Mouse (Mus musculus): ENCODE results near the gene Spen. TPM values are rescaled to one million over a fixed set of nuclear protein-coding genes. Genes with fewer than 3 reads are reported as not detected.
A peak's percentile ranks its signal among the peaks of the same experiment; 100 is the strongest.

Spen gene
- polyA plus RNA-seq, 1 experiment from 2014 or later: 6.2 TPM

DNA sequence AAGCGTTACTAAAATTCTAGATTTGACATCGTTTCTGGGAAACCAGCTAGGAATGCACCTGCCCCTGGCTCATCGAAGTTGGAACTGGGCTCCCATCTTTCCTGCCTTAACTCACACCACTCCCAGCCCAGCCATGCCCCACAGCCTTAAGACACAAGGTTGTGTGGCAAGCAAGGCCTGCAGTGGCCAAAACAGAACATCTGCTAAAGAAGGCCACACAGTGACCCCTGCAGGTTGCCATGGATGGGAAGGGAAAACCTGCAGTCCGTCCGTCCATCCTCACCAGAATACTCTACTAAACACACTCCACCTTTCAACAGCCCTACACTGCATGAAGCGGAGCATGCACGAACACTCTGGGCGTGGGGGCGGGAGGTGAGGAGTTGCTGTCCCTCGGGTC is 31.5 kb downstream of the Spen start:
- Histone ChIP-seq H3K4me2 (ENCODE audit: low read length) (peak overlapping the region; percentile 24; the same call in 1 of the 2 replicates), H3K9me3 (replicated peaks; ENCODE audit: low read length) (no peaks in the 10 kb centered on the region), H3K36me3 (ENCODE audit: insufficient read depth, low read length) (no peaks in the 10 kb centered on the region), H3K9ac (ENCODE audit: low read depth, low read length) (no peak overlapping the region), H3K27ac (peak overlapping the region; percentile 88), H3K27me3 (ENCODE audit: insufficient read depth, low read length) (no peaks in the 10 kb centered on the region), H3K4me3 (replicated peaks; ENCODE audit: low read depth, low read length) (no peak overlapping the region), H3K4me1 (replicated peaks; ENCODE audit: insufficient read depth, low read length) (peaks cover 15% of the 10 kb centered on the region; the same call in 1 of the 2 replicates)
- DNase-seq (ENCODE audit: low spot score) (peak; percentile 24), ATAC-seq (replicated peaks; ENCODE audit: low FRiP score, low read depth) (peak; percentile 55; the same call in 1 of the 2 replicates)
- WGBS: 62% methylated on average over 10 of the region's 10 CpGs
- TF ChIP-seq CTCF (IDR thresholded peaks at IDR 0.05; ENCODE audit: low read depth): peak; percentile 57; the same call in 1 of the 2 replicates

DNA sequence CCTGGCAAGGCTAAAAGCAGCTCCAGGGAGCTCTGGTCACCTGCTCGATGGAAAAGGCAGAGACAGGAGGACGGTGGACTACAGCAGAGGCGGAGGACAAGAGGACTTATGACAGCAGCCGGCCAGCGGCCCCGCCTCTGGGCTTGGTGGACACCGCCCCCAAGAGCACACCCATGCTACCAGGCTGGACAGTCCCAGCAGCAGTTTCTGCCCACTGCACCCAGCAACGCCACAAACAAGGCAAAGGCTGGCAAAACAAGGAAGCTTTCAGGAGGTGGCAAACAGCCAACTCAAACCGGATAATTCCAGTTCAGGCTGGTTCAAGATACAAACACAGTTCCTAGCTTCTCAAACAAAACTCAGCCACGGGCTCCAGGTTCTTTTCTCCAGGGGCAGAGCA is 32.0 kb downstream of the Spen start:
- Histone ChIP-seq H3K9me3 (replicated peaks; ENCODE audit: low read length) (no peaks in the 10 kb centered on the region), H3K9ac (ENCODE audit: low read depth, low read length) (no peak overlapping the region), H3K4me3 (replicated peaks; ENCODE audit: low read depth, low read length) (no peak overlapping the region), H3K4me2 (ENCODE audit: low read length) (peak overlapping the region; percentile 24; the same call in 1 of the 2 replicates), H3K27me3 (ENCODE audit: insufficient read depth, low read length) (no peaks in the 10 kb centered on the region), H3K4me1 (replicated peaks; ENCODE audit: insufficient read depth, low read length) (peaks cover 15% of the 10 kb centered on the region; the same call in 1 of the 2 replicates), H3K27ac (peak overlapping the region; percentile 88), H3K36me3 (ENCODE audit: insufficient read depth, low read length) (no peaks in the 10 kb centered on the region)
- ATAC-seq (replicated peaks; ENCODE audit: low FRiP score, low read depth) (peak; percentile 93), DNase-seq (ENCODE audit: low spot score) (peak; percentile 77)
- 26% methylated on average over 10 of the region's 10 CpGs for WGBS
- no peak; the same call in 1 of the 2 replicates for TF ChIP-seq CTCF (IDR thresholded peaks at IDR 0.05; ENCODE audit: low read depth)

DNA sequence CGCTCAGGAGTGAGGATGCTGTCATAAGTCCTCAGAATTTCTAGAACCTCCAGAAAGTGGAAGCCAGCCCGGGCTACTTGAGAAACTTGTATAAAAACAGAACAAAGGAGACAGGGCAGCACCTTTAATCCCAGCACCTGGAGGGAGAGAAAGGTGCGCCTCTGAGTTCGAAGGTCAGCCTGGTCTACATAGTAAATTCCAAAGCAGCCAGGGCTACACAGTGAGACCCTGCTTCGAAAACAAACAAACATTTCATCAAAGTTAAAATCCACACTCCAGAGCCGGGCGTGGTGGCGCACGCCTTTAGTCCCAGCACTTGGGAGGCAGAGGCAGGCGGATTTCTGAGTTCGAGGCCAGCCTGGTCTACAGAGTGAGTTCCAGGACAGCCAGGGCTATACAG is 32.6 kb downstream of the Spen start:
- Histone ChIP-seq H3K36me3 (ENCODE audit: insufficient read depth, low read length) (no peaks in the 10 kb centered on the region), H3K9me3 (replicated peaks; ENCODE audit: low read length) (no peaks in the 10 kb centered on the region), H3K27me3 (ENCODE audit: insufficient read depth, low read length) (no peaks in the 10 kb centered on the region), H3K27ac (peak overlapping the region; percentile 88), H3K4me3 (replicated peaks; ENCODE audit: low read depth, low read length) (no peak overlapping the region), H3K9ac (ENCODE audit: low read depth, low read length) (no peak overlapping the region), H3K4me2 (ENCODE audit: low read length) (no peak overlapping the region), H3K4me1 (replicated peaks; ENCODE audit: insufficient read depth, low read length) (peaks cover 17% of the 10 kb centered on the region)
- DNase-seq (ENCODE audit: low spot score) (no peak), ATAC-seq (replicated peaks; ENCODE audit: low FRiP score, low read depth) (no peak)
- TF ChIP-seq CTCF (IDR thresholded peaks at IDR 0.05; ENCODE audit: low read depth): no peak
- 83% methylated on average over 10 of the region's 11 CpGs for WGBS

DNA sequence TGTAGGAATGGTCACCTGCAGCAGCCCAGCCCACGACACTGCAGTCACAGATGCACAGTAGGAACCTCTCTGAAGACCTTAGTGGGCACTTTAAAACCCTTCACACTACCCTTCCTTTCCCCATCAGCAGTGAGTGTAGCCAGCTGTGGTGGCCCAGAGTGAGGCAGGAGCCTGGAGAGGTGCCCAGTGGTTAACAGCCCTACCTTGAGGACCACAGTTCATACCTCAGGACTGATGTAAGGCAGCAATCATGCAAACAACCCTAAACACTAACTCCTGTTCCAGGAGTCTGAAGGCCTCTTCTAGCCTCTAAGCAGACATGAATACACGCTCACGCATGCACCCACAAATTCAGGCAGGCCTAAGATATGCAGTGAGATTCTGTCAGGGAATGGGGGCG is 33.9 kb downstream of the Spen start:
- no peaks in the 10 kb centered on the region for H3K36me3 ChIP-seq (ENCODE audit: insufficient read depth, low read length)
- peaks cover 25% of the 10 kb centered on the region for H3K4me1 ChIP-seq (replicated peaks; ENCODE audit: insufficient read depth, low read length)
- WGBS: 94% methylated on average over 4 of the region's 4 CpGs
- H3K4me2 ChIP-seq (ENCODE audit: low read length): no peak overlapping the region
- H3K27me3 ChIP-seq (ENCODE audit: insufficient read depth, low read length): no peaks in the 10 kb centered on the region
- no peak for TF ChIP-seq CTCF (IDR thresholded peaks at IDR 0.05; ENCODE audit: low read depth)
- DNase-seq (ENCODE audit: low spot score) (no peak), ATAC-seq (replicated peaks; ENCODE audit: low FRiP score, low read depth) (no peak)
- no peaks in the 10 kb centered on the region for H3K9me3 ChIP-seq (replicated peaks; ENCODE audit: low read length)
- H3K4me3 ChIP-seq (replicated peaks; ENCODE audit: low read depth, low read length): no peak overlapping the region
- H3K9ac ChIP-seq (ENCODE audit: low read depth, low read length): no peak overlapping the region
- no peak overlapping the region for H3K27ac ChIP-seq

DNA sequence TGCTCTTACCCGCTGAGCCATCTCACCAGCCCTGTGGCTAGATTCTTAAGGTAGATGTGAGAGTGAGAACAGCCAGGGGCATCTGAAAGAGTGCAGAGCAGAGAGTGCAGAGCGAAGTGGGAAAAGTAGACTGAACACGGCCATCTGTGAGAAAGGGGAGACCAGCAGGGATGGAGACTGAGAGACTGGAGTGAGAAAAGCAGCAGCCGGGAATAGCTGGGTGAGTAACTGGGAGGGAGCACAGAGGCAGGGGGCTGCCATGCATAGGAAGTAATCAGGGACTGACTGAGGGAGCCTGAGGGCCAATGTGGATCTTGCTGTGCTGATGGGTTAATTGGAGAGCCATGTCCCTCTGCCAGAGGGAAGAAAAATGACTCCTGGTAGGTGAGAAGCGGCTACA is 35.7 kb downstream of the Spen start:
- Histone ChIP-seq H3K4me2 (ENCODE audit: low read length) (no peak overlapping the region), H3K27me3 (ENCODE audit: insufficient read depth, low read length) (no peaks in the 10 kb centered on the region), H3K27ac (no peak overlapping the region), H3K9me3 (replicated peaks; ENCODE audit: low read length) (no peaks in the 10 kb centered on the region), H3K4me3 (replicated peaks; ENCODE audit: low read depth, low read length) (no peak overlapping the region), H3K36me3 (ENCODE audit: insufficient read depth, low read length) (0 out of 2 replicates have a peak, but pooled peaks cover 3% of the 10 kb centered on the region), H3K4me1 (replicated peaks; ENCODE audit: insufficient read depth, low read length) (peaks cover 25% of the 10 kb centered on the region), H3K9ac (ENCODE audit: low read depth, low read length) (no peak overlapping the region)
- DNase-seq (ENCODE audit: low spot score): no peak
- no peak for ATAC-seq (replicated peaks; ENCODE audit: low FRiP score, low read depth)
- 67% methylated on average over 5 of the region's 5 CpGs for WGBS
- TF ChIP-seq CTCF (IDR thresholded peaks at IDR 0.05; ENCODE audit: low read depth): no peak

DNA sequence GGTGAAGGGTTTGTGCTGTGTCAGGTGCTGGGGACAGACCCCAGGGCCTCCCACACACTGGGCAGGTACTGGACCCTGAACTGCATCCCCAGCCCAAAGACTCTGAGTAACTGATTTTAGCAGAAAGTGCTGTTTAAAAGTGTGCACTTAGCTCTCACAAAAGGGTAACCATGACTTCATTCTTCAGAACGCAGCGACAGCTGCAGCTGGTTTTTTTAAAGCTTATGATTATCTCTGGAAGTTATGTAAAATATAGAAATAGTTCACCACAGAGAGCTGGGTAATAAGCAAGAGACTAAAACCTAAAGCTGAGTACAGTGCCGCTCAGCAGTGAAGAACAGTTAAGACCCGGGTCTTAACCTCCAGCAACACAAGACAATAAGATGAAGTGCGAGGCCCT is 37.3 kb downstream of the Spen start:
- no peaks in the 10 kb centered on the region for H3K27me3 ChIP-seq (ENCODE audit: insufficient read depth, low read length)
- 62% methylated on average over 5 of the region's 5 CpGs for WGBS
- no peak for TF ChIP-seq CTCF (IDR thresholded peaks at IDR 0.05; ENCODE audit: low read depth)
- no peak overlapping the region for H3K4me3 ChIP-seq (replicated peaks; ENCODE audit: low read depth, low read length)
- no peak for DNase-seq (ENCODE audit: low spot score)
- H3K9me3 ChIP-seq (replicated peaks; ENCODE audit: low read length): no peaks in the 10 kb centered on the region
- 0 out of 2 replicates have a peak, but pooled peaks cover 3% of the 10 kb centered on the region for H3K36me3 ChIP-seq (ENCODE audit: insufficient read depth, low read length)
- H3K9ac ChIP-seq (ENCODE audit: low read depth, low read length): no peak overlapping the region
- no peak for ATAC-seq (replicated peaks; ENCODE audit: low FRiP score, low read depth)
- no peak overlapping the region for H3K4me2 ChIP-seq (ENCODE audit: low read length)
- H3K27ac ChIP-seq: peak overlapping the region; percentile 47; the same call in 1 of the 2 replicates
- H3K4me1 ChIP-seq (replicated peaks; ENCODE audit: insufficient read depth, low read length): peaks cover 12% of the 10 kb centered on the region

DNA sequence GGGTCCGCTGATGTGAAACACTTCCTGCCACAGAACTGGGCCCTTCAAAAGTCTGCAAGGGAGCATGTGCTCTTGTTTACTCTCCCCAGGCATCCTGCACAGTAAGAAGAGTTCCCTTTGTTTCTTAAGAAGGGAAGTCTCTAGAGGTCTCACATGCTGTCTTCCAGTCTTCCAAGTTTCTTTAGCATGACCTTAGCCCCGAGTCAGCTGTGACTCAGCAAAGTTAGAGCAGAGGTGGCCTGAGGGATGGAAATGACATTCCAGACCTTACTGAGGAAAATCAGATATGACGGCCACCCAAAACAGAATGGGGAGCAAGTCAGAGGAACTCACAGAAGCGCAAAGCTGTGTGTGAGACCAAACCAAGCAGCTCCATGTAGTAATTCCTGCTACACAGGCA is 37.8 kb downstream of the Spen start:
- DNase-seq (ENCODE audit: low spot score): no peak
- Histone ChIP-seq H3K36me3 (ENCODE audit: insufficient read depth, low read length) (0 out of 2 replicates have a peak, but pooled peaks cover 3% of the 10 kb centered on the region), H3K9me3 (replicated peaks; ENCODE audit: low read length) (no peaks in the 10 kb centered on the region), H3K4me2 (ENCODE audit: low read length) (no peak overlapping the region), H3K4me3 (replicated peaks; ENCODE audit: low read depth, low read length) (no peak overlapping the region), H3K4me1 (replicated peaks; ENCODE audit: insufficient read depth, low read length) (peaks cover 10% of the 10 kb centered on the region), H3K27ac (peak overlapping the region; percentile 47; the same call in 1 of the 2 replicates), H3K9ac (ENCODE audit: low read depth, low read length) (no peak overlapping the region), H3K27me3 (ENCODE audit: insufficient read depth, low read length) (no peaks in the 10 kb centered on the region)
- no peak for TF ChIP-seq CTCF (IDR thresholded peaks at IDR 0.05; ENCODE audit: low read depth)
- WGBS: 57% methylated on average over 4 of the region's 4 CpGs
- no peak for ATAC-seq (replicated peaks; ENCODE audit: low FRiP score, low read depth)
